Mouse (Mus musculus) CD4-positive naive resting alpha-beta T cell, adult 57 days (primary cell): Measurements from ENCODE around the gene Jak3. TPM values are rescaled to one million over a fixed set of nuclear protein-coding genes. Genes with fewer than 3 reads are reported as not detected.

ENCODE experiments used
- total RNA-seq: library from RNA; stranded (reverse); gene quantifications from one replicate; pipeline ENCODE4 v1.2.4, GENCODE M21; 2023

Gene Jak3
- 94.0 TPM for total RNA-seq

GRCm38 (mm10) chr8:71676020-71676741 is at the start of gene Jak3:
Gene Jak3, plus strand, starts transcription at chr8:71676296.

DNA sequence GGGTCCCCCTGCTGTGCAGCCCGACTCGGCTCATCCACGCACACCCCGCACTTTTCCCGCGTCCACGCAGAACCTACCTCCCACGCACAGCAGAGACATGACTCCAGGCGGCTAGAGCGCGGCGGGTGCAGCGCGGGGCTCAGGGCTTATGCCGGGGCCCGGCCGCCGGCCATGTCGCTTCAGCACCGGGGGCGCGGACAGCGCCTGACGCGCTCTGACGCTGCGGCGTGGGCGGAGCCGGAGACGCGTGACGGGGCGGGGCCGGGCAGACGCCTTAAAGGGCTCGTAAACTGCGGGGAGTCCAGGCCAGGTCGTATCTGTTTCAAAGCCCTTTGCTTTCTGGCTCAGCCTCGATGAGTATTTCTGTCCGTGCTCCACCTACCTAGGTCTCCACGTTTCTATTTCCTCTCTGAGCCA is 4.5 kb upstream of the Jak3 start, which contains the start of gene Unc13a:
Unc13a (minus strand) TSS at position 209 of the 417 bp plus-strand sequence.

DNA sequence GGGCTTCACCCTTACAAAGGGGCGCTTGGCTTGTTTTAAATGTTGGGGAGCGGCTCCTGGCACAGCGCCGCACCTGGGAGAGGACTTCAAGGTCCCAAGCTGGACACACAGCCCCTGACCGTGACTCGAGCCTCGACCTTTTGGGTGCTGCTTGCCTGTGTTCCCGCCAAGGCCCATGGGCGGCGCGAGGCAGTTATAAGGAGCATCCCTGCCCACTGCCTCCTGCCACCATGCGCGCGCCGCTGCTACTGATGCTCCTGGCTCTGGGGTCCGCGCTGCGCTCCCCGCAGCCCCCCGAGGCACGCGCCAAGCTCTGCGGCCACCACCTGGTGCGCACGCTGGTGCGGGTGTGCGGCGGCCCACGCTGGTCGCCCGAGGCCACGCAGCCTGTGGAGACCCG is 12.9 kb downstream of the Jak3 start, which contains the start of gene Insl3:
Insl3 (plus strand) TSS at position 187 of the 400 bp plus-strand sequence.

GRCm38 (mm10) chr8:71701414-71702086 is 25.5 kb downstream of the Jak3 start, which contains the start of gene B3gnt3:
Gene B3gnt3, minus strand, starts transcription at chr8:71701789.

DNA sequence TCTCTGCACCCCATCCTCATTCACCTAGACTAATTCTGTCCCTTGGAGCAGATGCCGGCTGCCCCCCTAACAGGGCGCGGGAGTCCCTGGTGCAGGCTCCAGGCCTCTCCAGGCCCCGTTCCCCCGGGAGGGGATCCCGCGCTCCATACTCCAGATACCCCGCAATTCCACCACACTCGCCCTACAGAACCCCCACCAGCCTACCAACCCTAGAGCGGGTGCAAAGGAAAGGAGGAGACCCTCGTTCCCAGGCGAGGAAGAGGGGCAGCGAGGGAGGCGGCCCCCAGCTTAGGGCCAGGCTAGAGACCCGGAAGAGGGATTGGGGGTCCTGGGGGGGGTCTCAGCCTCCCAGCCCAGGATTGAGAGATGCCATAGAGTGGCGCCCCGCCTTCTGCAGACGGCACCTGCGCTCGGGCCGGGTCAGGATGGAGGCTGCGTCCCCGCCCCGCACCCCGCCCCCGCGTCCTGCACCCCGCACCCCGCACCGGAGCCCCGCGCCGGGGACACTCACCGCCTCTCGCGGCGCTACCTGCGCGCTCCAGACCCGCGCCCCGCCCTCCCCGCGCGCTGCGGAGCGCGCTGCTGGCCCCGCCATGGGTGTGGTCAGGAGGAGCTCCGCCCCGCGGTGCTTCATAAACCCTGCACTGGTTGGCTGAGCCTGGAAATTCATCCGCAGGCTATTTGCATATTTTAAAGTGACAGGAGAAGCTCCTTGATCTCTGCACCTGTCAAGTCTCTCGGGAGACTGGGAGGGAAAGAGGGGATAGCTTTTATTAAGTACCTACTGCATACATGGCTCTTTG is 49.2 kb downstream of the Jak3 start, which contains the start of gene Fcho1:
Fcho1 (minus strand) TSS at position 595 of the 803 bp plus-strand sequence.

Other genes starting within 250 kb of the Jak3 start
- 94.1 TPM for gene Abhd8, start 212.6 kb upstream of the Jak3 start, total RNA-seq
- 33.8 TPM for gene Mrpl34, start 211.3 kb upstream of the Jak3 start, total RNA-seq
- 106 TPM for gene Dda1, start 207.1 kb upstream of the Jak3 start, total RNA-seq
- gene Ano8, start 190.3 kb upstream of the Jak3 start, total RNA-seq: 22.8 TPM
- 15.5 TPM for gene Gtpbp3, start 188.2 kb upstream of the Jak3 start, total RNA-seq
- 2.1 TPM for gene Plvap, start 164.5 kb upstream of the Jak3 start, total RNA-seq
- not detected for gene Ccdc194, start 150.6 kb upstream of the Jak3 start, total RNA-seq
- 38.1 TPM for gene Bst2, start 138.8 kb upstream of the Jak3 start, total RNA-seq
- gene Mvb12a, start 133.4 kb upstream of the Jak3 start, total RNA-seq: 32.3 TPM
- gene Tmem221, start 117.4 kb upstream of the Jak3 start, total RNA-seq: 0.83 TPM
- not detected for gene Nxnl1, start 109.7 kb upstream of the Jak3 start, total RNA-seq
- gene Slc27a1, start 107.4 kb upstream of the Jak3 start, total RNA-seq: 6.5 TPM
- gene Pgls, start 84.1 kb upstream of the Jak3 start, total RNA-seq: 50.8 TPM
- 8.0 TPM for gene Fam129c, start 78.6 kb upstream of the Jak3 start, total RNA-seq
- 56.7 TPM for gene Colgalt1, start 65.3 kb upstream of the Jak3 start, total RNA-seq
- gene Unc13a, start 4.5 kb upstream of the Jak3 start, total RNA-seq: 1.7 TPM
- gene Insl3, start 12.9 kb downstream of the Jak3 start, total RNA-seq: 52.6 TPM
- gene B3gnt3, start 25.5 kb downstream of the Jak3 start, total RNA-seq: 0.30 TPM
- gene Fcho1, start 49.4 kb downstream of the Jak3 start, total RNA-seq: 112 TPM
- 10.3 TPM for gene Zfp709, start 205.7 kb downstream of the Jak3 start, total RNA-seq
- gene Zfp882, start 232.3 kb downstream of the Jak3 start, total RNA-seq: 8.1 TPM
- 7.9 TPM for gene Zfp617, start 232.3 kb downstream of the Jak3 start, total RNA-seq